Mouse (Mus musculus) fibroblast of lung, adult 2 months (primary cell): ENCODE data around the gene Timm8a2.

Source experiments
- DNase-seq: peaks from one replicate; pipeline ENCODE4 v3.0.0-alpha.2; 2011; ENCODE audit warnings: low read depth

Timm8a2 gene

GRCm38 (mm10) chr14:122011768-122012167, 22.7 kb upstream of the Timm8a2 start:
- DNase-seq: no peak

GRCm38 (mm10) chr14:122012193-122012592, 22.3 kb upstream of the Timm8a2 start:
- DNase-seq: no peak

GRCm38 (mm10) chr14:122012814-122013213, 21.7 kb upstream of the Timm8a2 start:
- DNase-seq: no peak

GRCm38 (mm10) chr14:122013417-122013951, 21.0 kb upstream of the Timm8a2 start:
- no peak for DNase-seq

- DNase-seq: no peak
Observed at GRCm38 (mm10) chr14:122017958-122018357, 16.5 kb upstream of the Timm8a2 start.

- DNase-seq: no peak
Observed at GRCm38 (mm10) chr14:122019389-122019788, 15.1 kb upstream of the Timm8a2 start.

- DNase-seq: no peak
Observed at GRCm38 (mm10) chr14:122020567-122020966, 13.9 kb upstream of the Timm8a2 start.

- no peak for DNase-seq
Observed at GRCm38 (mm10) chr14:122023054-122023453, 11.4 kb upstream of the Timm8a2 start.

- no peak for DNase-seq
Observed at GRCm38 (mm10) chr14:122023928-122024327, 10.5 kb upstream of the Timm8a2 start.

- no peak for DNase-seq
Observed at GRCm38 (mm10) chr14:122028926-122029745, 5.3 kb upstream of the Timm8a2 start.

- no peak for DNase-seq
Observed at GRCm38 (mm10) chr14:122029851-122030250, 4.6 kb upstream of the Timm8a2 start.

- DNase-seq: no peak
Observed at GRCm38 (mm10) chr14:122032045-122032444, 2.4 kb upstream of the Timm8a2 start.

GRCm38 (mm10) chr14:122035181-122035580, 707 bp downstream of the Timm8a2 start:
- no peak for DNase-seq

GRCm38 (mm10) chr14:122035860-122036259, 1.4 kb downstream of the Timm8a2 start:
- DNase-seq: no peak

- DNase-seq: no peak
Observed at GRCm38 (mm10) chr14:122038874-122039647, 4.6 kb downstream of the Timm8a2 start.

- DNase-seq: no peak
Observed at GRCm38 (mm10) chr14:122041413-122041825, 6.9 kb downstream of the Timm8a2 start.

GRCm38 (mm10) chr14:122042142-122042694, 7.7 kb downstream of the Timm8a2 start:
- no peak for DNase-seq

GRCm38 (mm10) chr14:122047784-122048183, 13.3 kb downstream of the Timm8a2 start:
- DNase-seq: no peak

GRCm38 (mm10) chr14:122048816-122049215, 14.3 kb downstream of the Timm8a2 start:
- DNase-seq: no peak

GRCm38 (mm10) chr14:122052896-122053635, 18.6 kb downstream of the Timm8a2 start:
- no peak for DNase-seq

GRCm38 (mm10) chr14:122056871-122057270, 22.4 kb downstream of the Timm8a2 start:
- DNase-seq: no peak

GRCm38 (mm10) chr14:122057941-122058346, 23.5 kb downstream of the Timm8a2 start:
- DNase-seq: no peak
